Mouse (Mus musculus) gastrocnemius, adult 8-10 months (tissue): Measurements from ENCODE around the gene Fpgs. TPM values are rescaled to one million over a fixed set of nuclear protein-coding genes. Genes with fewer than 3 reads are reported as not detected.

Experiments
- DNase-seq, 2 experiments: peaks; one replicate each; pipeline ENCODE4 v3.0.0; 2022; ENCODE audit warnings: low spot score in 2 of 2
- total RNA-seq, 4 experiments: library from RNA; stranded (reverse); gene quantifications; 2 replicates each; pipeline ENCODE4 v1.2.4; 2022

Fpgs gene
- total RNA-seq, 4 experiments from 2014 or later, result 4.2 to 5.8 (median 4.7) TPM

DNA sequence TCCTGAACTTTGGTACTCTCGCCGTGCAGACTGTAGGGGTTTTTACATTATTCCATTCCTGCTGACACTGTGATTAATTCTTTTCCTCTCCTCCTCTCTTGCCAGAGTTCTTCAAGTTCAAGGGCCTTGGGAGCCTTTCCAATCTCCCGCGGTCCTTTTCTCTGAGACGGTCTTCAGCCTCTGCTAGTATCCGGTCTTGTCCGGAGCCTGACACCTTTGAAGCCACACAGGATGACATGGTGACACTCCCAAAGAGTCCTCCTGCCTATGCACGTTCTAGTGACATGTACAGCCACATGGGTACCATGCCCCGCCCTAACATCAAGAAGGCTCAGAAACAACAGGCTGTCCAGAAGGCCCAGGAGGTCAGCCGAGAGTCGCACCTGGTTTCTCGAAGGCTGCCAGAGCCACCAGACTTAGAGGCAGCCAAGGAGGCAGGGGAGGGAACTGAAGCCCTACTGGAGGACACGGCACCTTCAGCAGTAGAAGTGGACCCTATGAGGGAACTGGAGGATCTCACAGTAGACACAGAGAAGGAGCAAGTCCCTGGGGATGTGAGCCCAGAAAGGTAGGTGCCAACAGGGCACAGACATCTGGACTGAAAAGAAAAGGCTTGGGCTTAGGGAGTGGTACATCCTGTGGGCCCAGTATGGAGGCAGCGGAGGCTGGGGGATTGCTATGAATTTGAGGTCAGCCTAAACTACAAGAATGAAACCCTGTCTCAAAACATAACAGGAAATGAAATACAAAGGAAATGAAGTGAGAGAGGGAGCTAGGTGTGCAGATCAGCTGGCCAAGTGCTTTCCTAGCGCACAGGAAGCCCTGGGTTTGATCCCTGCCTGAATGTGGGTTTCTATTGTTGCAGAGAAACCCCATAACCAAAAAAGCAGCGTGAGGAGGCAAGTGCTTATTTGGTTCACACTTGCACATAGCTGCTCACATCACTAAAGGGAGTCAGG lies 21.2 kb upstream of the Fpgs start:
- DNase-seq, result no peak

DNA sequence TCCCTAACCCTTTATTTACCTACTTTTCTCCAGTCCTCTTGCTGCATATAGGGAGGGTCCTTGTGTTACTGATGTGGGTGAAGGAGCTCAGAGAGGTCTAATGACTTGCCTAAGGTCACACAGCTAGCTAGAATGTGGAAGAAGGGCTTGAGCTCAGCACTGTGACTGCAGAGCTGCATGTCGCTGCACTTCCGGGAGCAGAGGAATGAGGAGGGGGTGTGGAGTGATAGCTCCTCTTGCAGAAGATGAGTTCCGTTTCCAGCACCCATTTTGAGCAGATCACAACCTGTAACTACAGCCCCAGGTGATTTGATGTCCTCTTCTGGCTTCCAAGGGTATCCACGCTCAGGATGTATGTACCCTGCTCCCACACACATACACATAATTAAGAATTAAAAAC lies 20.2 kb upstream of the Fpgs start:
- no peak for DNase-seq

DNA sequence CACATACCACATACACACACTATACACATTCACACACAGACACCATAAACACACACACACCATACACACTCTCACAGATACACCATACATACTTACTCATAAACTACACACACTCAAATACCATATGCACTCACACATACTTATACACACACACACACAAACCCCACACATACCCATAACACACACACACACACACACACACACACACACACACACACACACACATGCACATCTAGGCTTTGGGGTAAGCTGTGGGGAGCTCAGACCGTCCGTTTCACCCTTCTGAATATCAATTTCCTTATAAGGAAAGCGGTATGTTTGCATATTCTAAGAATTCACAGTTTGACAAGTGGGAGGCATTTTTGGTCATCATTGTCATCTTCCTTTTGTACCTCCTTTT lies 18.6 kb upstream of the Fpgs start:
- DNase-seq, result no peak

DNA sequence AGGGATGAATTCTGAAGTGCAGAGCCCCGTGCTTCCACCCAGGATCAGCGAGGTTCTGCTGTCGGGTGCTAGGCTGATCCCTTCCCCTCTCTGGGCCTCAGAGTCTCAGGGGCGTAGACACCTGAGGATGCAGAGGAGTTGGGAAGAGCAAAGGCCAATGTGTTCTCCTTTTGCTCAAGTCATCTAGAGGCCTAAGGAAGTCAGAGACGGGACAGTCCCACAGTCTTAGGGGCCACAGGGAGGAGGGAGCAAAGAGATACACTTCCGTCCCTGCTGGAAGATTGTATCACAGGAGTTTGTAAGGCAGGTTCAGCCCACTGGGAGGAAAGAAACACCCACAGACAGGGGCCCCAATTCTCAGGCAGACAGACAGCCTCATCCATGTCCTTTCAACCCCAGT lies 18.1 kb upstream of the Fpgs start:
- DNase-seq, result no peak

DNA sequence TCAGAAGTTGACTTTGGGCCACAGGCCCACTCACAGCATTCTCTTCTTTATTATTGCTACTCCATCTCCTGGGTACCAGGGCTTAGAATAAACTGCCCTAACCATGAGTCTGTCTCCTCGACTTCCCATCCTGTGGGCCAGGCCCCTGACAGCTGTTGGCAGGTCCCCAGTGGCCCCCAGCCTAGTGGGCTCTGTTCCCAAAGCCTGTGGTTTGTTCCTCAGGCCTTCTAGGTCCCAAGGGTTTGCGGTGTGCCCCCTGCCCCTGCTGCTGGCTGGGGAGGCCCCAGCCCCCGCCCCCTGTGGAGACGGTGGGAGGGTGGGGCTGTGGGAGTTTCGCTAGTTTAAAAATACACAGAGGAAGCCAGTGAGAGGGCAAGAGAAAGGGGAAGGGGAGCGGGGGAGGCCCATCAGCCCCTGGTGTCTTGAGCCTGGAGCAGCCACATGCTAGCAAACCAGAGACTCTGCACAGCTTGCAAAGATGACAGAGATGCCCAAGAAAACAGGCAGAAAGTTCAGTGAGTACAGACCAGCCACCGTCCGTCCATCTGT lies 16.8 kb upstream of the Fpgs start, which contains the start of gene Sh2d3c:
TSS of gene Sh2d3c (plus strand) at position 375 of the 549 bp plus-strand sequence.
- no peak for DNase-seq

DNA sequence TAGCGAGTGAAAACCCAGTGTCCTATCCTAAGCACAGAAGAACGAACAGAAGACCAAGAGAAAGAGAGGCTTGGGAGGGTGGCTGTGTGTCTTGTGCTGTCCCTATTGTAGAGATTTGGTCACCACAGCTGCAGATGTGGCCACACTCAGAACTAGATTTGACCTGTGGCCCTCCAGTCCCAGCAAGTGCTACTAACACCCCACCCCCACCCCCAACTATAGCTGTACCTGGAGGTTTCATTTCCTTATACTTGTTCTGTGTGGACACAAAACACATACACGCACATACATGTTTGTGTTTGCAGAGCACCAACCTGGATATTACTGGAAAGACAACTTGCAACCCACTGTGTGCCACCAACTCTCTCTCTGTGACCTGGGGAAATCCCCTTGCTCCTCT lies 16.1 kb upstream of the Fpgs start:
- DNase-seq, result no peak

DNA sequence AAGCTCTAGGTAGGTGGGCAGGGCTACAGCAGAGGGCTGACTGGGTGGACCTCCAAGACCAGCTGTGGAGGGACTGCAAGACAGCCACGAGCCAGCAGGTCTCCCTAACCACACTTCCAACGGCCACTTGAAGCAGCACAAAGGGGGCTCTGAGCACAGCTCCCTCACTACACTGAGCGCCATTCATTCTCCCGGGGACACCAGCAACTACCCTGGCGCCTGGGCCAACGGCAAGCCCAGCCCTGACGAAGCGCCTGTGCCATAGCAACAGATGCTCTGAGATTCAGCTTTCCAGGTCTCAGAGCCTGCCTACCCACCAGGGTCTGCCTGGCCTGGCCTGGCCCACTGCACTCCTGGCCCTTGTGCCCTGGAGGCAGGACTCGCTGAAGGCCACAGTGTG lies 14.8 kb upstream of the Fpgs start:
- DNase-seq, result no peak

DNA sequence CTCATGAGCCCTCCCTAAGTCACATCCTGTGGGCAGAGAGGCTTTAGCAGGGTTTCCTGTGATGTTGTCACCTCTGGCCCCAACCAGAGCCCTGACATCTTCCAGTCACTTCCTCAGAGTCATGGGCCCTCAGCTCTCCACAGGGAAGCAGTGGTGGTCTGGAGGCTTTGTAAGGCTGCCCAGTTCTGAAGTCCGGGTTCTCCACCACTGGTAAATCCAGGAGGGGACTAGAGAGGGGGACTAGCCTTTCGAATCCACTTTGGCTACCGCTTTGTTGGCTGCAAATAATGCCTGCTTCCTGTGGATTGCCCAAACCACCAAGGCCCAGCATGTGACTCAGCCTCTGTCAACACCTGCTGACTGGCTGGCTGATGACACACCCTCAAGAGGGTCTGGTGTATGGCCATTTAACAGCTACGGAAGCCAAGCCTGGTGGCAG lies 11.1 kb upstream of the Fpgs start:
- no peak for DNase-seq

DNA sequence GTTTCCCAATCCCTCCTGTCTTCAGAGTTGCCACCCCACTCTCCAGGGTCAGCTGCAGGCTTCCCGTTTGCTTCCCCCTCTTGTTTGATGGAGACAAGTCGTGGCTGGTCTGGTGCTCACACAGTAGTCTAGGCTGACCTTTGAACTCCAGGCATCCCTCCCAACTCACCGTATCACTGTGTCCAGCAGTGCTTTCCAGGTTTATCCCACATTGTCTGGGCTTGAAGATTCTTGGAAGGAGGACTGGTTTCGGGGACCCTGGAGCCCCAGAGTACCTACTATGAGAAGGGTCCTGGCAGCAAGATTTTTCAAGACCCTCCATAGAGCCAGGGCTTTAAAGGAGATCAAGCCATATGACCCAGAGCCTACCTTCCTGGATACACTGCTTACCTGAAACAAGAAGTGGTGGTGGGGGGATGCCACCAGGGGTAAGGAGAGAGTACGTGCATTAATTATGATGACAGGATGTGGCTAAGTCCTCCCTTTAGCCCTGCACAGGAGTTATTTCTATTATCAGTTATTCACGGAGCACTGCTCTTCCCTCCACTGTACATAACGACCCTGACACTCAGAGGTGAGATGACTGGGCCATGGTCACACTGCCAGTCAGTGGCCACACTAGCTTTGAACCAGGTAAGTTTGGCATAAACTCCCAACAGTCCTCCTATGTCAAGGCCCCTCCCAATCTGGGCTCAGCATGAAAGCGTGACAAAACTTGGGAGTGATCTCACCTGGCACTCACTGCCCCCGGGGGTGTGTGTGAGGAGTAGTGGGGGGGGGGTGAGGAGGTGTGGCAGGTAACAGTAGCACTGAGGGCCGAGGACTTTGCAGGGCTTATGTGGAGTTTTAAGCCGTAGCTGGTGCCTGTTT lies 10.4 kb upstream of the Fpgs start:
- no peak for DNase-seq

DNA sequence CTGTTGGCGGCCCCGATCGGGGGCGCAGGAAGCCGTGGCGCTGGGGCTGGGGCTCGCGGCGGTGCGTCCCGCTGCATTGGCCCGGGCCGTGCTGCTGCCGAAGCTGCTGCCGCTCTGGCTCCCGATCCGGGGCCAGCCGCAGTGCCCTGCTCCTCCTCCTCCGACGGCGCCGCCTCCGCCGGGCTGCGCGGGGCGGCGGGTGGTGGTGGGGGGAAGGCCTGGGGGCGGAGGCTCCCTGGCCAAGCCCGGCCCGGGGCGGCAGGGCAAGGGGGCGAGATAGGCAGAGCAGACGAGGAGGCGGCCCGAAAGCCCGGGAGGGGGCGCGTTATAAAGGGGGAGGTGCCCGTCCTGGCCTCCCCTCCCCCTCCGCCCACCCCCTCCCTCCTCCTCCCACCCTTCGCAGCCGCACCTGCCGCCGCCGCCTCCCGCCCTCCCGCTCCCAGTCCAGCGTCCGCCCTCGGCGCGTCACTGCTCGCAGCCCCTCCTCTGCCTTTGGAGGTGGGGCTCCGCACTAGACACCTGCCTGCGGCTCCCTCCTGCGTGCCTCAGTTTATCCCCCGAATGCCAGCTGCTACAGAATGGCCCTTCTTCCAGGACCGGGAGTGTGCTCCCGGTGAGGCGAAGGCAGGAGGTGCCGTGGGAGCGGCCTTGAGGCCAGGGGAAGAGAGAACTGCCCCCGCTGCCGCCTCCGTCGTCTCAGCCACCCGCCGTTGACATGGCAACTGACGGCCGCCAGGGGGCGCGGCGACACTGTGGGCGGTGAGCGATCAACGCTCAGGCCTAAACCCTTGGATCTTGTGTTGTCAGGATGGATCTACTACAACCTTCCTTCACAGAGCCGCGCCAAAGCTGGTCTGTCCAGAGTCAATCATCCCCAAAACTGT lies 9.2 kb upstream of the Fpgs start, which contains the start of gene Cdk9:
TSS of gene Cdk9 (minus strand) at position 143 of the 884 bp plus-strand sequence.
- peak; percentile 88 to 89 for DNase-seq

DNA sequence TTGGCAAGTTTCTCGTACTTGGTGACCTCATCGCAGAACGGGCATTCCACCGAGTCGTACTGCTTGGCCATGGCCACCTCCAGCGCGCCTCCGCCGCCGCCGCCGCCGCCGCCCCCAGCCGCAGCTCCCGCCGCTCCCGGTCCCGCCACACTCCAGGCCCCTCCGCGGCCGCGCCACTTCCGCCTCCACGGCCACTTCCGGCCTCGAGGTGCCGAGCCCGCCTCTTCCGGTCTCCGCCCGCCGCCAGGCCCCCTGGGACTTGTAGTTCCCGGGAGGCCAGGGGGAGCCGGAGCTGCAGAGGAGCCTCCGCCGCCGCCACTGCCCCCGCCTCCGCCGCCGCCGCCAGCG lies 8.6 kb upstream of the Fpgs start:
- DNase-seq, result peak; percentile 91 to 94

DNA sequence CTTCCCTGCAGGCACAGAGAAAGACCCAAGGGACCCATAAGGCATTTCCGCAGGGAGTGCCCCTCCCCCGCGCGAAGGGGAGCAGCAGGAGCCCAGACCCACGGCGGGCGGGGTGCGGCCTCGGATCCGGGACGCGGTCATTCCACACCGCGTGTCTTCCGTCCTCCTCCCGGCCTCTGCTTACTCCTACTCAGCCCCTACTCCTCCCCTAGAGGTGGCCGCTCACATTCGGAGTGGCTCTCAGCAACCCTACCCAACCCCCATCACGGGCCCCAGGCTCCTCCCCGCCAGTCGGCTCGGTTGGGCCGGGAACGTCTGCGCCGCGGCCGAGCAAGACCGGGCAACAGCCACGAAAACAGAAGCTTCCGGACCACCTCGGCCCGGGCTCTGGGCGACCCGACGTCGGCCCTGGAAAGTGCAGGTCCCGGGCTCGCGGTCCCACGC lies 8.2 kb upstream of the Fpgs start:
- DNase-seq, result peak; percentile 45 to 56

DNA sequence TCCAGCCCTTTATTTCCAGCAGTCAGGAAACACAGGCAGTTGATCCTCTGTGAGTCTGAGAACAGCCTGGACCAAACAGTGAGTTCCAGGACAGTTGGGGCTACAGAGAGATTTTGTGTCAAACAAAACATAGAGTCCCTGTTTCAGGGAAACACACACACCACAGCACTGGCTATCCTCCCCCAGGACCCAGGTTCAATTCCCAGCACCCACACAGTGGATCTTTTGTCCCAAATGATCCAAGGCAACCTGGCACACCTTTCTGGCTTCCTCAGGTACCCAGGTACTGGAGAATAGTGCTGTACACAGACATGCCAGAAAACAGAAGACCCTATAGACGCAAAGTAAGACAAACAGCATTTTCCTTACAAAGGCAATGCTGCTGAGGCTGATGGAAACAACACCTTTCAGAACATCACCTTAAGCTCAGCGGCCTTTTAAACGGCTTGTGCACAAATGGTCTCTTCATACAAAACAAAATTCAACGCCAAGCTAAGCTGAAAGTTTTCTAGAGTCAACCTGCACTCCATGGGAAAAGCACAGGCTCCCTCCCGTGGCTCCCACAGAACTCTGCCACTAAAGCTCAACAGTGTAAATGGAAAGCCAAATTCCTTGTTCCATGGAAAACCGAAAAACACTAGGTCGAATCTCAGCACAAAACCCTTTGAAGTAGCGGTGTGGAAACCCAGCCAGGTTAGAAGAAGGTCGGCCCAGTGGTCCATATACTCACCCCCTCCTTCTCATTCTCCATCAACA lies 7.5 kb upstream of the Fpgs start:
- DNase-seq, result no peak

DNA sequence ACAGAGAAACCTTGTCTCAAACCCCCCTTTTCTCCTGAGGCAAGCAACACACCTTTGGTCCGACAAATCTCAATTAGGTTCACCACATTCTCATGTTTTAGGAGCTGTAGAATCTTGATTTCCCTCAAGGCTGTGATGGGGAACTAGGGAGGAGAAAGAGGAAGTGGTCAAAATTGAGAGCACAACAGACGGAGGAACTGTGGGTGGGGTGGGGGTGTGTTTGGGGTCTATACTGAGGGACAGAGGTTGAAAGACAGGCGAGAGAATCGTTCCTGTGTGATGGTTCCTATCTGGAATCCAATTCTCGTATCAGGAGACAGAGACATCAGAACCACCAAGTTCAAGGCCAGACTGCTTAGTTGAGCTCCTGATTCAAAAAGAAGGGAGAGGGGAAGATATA lies 6.5 kb upstream of the Fpgs start:
- DNase-seq, result no peak

DNA sequence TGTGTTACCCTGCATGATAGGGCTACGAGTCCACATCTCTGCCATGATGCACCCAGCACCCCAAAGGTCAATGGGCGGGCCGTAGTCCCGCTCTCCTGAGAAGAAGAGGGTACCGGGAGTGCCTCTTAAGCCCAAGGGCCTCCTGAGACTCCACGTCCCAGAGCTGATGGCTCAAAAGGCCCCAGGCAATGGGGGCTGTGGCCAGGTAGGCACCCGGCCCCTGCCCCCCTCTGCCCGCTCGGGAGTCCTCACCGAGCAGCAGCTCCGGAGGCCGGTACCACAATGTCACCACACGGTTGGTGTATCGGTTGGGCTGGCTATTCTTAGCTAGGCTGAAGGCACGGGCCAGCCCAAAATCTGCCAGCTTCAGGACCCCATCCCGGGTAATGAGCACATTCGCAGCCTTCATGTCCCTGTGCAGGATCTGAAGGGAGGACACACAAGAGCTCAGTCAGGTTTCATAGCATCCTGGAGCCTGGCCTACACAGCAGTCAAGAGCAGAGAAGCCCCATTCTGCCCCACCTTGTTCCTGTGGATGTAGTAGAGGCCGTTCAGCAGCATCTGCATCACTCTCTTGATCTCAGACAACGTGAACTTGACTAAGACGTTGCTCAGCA lies 5.7 kb upstream of the Fpgs start:
- DNase-seq, result no peak

DNA sequence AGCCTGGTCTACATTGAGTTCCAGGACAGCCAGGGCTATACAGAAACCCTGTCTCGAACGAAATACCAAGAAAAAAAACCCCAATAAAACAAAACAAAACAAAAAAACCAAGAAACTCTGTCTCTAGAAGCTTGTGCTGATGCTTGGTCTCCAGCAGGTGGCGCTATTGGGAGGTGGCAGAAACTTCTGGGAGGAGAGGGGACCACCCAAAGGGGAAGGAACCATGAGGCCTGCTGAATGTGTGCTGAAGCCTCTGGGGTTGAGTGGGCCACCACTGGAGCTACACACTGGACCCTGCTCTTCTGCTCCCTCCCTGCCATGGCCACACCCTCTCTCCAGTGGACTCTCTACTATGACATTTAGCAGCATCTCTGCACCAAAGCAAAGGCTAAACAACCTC lies 4.7 kb upstream of the Fpgs start:
- no peak for DNase-seq

DNA sequence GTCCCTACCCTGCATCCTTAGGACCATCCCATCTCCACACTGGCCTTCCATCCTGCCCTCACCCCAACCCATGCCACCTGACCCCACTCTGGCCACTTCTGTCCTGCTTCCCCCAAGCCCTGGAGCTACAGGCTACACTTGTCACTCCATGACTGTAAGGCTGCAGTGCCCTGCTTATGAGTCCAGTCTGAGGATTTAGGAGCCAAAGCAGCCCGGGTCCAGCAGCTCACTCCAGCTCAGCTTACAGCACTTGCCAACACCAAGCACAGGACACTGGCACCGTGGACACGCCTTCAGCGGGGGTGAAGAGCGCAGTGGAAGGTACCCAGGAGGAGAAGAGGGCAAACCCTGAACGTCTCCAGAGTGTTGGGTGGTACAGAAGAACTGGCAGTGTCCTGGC lies 3.0 kb upstream of the Fpgs start:
- no peak for DNase-seq

DNA sequence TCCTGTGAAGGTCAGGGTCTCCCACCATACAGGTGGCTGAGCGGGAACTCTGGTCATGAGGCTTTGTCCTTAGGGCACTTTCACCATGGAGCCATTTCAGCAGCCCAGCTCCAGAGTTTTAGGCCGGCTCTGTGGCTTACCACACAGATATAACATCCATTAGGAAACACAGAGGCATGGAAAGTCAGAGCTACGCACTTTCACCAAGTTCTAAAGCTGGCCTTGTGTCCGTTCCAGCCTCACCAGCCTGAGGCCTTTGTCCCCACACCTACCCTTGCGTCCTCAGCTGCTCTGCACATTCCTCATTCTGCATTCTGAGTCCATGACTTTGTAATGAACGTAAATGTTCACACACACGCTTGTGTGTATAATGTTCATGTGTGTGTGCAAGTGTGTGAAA lies 1.1 kb upstream of the Fpgs start:
- no peak for DNase-seq

DNA sequence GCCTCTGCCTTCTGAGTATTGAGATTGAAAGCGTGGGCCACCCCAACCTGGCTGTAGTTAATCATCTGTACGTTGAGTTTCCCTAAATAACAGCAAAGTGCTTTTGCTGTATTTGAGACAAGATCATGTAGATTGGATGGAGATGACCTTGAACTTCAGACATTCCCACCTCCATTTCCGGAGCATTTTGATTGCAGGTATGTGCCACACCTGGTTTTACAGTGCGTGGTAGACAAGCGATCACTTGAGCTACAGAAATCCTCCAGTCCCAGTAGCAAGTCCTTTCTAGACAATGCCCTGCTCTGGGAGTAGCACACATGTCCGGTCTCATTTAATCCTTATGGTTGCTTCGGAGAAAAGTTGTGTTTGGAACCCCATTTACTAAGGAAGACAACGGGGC lies 899 bp downstream of the Fpgs start:
- no peak for DNase-seq
